Mouse (Mus musculus) urinary bladder, adult 18-20 months (tissue): Measurements from ENCODE around the gene Sec14l4.
A peak's percentile ranks its signal among the peaks of the same experiment; 100 is the strongest.

Experiments used
- DNase-seq, 2 experiments: peaks; one replicate each; pipeline ENCODE4 v3.0.0; 2022; ENCODE audit warnings: low spot score in 2 of 2, mixed read lengths in 2 of 2

Sec14l4 gene

DNA sequence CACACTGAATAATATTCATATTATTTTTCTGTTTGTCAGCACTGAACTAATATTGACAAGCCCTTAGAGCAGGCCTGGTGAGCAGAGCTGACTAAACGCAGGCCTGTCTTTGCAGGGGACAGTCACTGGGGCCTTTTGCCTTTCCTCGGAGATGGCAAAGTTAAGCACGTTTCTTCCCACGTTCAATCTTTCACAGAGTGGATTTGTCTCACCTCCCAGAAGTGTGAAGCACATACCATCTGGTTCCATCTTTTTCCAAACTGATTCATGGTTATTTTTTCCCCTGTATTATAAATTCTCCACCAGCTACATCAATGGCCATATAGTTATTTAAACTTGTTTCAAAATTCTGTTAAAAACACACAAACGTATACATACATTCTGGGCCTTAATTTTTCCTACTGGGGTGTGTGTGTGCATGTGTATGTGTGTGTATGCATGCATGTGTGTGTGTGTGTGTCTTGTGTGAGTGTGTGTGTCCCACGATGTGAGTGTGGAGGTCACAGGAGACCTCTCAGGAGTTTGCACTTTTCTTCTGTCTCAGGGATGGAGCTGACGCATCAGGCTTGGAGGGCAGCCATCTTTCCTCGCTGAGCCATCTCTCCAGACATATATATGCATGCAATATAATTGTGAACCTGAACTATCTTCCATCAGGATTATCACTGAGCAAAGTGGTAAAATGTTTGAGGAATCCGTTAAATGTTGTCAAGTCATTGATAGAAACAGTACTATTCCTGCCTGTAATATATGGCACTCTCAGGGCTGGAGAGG is 3.5 kb upstream of the Sec14l4 start:
- no peak for DNase-seq

- DNase-seq, result no peak
These were observed 1.9 kb upstream of the Sec14l4 start for GRCm38 (mm10) chr11:4029343-4029742.

- no peak for DNase-seq
These were observed 699 bp downstream of the Sec14l4 start for GRCm38 (mm10) chr11:4031961-4032360.

- no peak for DNase-seq
These were observed 2.2 kb downstream of the Sec14l4 start for GRCm38 (mm10) chr11:4033471-4033870.

DNA sequence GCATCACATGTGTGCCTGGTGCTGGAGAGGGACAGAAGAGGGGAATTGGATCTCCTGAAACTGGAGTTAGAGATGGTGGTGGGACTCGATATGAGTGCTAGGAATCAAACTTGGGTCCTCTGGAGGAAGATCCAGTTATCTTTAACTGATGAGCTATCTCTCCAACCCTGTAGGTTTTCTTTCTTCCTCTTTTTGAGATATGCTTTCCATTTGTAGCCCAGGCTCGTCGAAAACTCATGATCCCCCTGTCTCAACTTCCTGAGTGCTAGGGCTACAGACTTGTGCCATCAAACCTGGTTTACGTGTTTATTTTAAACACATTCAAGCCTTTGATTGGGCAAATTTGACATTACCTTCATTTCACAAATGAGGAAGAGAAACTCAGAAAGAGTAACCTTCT is 2.9 kb downstream of the Sec14l4 start:
- no peak for DNase-seq

DNA sequence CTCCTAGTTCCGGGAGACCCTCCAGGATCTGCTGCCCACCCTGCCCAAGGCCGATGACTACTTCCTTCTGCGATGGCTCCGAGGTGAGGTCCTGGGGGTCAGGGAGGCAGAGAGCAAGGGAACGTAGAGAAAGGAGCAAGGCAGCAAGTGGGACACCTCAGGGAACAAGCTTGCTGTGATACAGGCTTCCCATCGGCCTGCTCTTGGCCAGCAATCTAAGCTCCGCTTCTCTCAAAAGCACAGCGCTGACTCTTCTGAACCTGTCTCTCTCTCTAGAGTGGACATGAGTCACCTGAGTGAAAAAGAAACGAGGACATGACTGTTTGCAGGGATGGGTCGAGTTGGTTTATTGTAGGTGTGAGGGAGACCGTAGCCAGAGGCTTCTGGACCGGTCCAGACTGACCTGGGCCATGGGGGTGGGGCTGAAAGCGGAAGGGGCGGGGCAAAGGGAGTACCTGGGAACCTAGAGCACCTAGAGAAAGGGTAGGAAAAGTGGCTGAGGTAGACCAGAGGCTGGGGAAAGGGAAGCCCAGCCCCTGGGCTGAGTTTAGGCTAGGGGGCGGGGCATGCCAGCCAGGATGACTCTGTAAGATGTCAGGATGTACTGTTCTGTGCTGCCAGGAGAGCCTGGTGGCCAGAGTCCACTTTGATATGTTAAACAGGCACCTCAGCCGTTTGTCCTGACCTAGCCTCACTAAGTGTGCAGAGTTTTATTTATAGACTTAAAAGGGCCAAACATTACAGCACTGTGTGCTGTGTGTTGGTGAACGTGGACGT is 4.0 kb downstream of the Sec14l4 start:
- DNase-seq, result peak in 1 of 2 experiments; percentile 5

DNA sequence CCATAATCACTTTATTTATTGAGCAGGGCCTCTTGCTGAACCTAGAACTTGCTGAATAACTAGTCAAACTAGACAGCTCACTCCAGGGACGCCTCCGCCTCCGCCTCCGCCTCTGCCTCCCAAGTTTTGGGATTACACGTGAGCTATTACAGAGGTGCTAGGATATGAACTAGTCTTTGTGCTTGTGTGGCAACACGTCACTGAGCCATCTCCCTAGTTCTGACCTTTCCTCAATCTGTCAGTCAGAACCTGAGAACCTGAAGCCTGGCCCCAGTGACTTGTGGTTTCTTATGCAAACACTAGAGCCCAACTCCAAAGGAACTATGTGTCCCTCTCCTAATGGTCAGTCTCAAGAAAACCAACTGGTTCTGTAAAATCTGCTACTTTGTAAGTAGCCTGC is 4.7 kb downstream of the Sec14l4 start:
- DNase-seq, result no peak

DNA sequence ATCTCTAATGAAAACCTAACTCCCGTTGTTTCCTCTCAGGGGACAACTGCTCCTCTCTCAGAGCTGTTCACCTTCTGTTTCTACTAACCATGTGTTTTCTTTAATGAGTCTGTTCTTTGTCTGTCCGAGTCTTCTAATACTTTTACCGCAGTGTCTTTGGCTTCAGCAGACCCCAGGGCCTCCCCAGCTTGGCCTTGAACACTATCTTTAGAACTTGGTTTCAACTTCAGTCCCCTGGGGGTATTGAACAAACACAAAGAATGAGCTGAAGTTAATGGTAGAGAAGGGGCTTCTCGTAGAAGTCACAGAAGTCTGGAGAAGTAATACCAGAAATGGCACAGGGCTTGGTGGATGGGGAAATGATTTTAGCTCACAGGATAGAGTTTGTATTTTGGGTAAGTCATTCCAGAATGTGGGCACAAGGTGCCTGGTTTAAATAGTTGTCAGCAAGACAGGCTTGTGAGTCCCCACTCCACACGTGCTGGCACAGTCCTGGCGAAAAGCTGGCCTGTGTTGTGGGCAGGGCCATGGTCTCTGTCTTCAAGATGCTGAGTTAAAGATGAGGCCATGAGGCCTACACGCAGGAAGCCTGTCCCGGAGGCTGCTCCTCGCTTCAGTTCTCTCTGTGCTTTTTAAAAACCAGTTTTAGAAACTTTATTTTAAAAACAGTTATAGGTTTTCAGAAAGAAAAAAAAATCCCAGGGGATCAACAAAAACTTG is 5.3 kb downstream of the Sec14l4 start:
- DNase-seq, result no peak

- DNase-seq, result no peak
These were observed 8.7 kb downstream of the Sec14l4 start for GRCm38 (mm10) chr11:4039951-4040350.

GRCm38 (mm10) chr11:4041123-4041625 is 9.9 kb downstream of the Sec14l4 start:
- no peak for DNase-seq

DNA sequence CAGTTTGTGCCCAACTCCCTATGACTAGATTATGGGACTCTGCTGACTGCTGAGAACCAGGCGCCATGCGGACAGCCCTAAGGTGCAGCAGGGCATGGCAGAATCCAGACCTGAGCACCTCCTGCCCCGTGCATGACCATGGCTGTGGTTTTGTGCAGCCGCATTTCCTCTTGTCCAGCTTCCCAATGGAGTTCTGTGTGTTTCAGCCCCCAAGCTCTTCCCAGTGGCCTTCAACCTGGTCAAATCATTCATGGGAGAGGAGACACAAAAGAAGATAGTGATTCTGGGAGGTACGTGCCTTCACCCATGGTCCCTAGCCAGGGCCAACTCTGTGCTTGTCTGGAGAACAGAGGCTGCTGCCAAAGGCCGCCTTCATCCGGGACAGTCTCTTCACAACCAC is 11.8 kb downstream of the Sec14l4 start:
- no peak for DNase-seq

- DNase-seq, result no peak
These were observed 15.3 kb downstream of the Sec14l4 start for GRCm38 (mm10) chr11:4046526-4046925.

DNA sequence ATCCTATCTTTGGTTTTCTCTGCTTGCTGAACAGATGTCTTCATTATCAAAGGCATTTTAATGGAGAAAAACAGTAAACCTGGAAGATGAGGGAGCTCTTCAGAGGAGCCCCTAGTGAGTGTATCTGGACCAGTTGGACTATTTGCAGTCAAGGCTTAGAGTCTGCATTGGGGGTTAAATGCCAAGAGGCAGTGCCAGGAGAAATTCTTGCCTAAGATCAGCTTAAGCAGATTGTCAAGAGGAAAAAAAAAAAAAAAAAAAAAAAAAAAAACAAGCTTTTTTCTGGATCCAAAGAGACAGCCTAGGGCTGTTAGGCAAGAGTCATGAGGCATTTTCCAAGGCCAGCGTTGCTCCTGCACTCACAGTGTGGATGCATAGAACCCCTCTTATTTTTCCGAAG is 16.5 kb downstream of the Sec14l4 start:
- DNase-seq, result no peak

DNA sequence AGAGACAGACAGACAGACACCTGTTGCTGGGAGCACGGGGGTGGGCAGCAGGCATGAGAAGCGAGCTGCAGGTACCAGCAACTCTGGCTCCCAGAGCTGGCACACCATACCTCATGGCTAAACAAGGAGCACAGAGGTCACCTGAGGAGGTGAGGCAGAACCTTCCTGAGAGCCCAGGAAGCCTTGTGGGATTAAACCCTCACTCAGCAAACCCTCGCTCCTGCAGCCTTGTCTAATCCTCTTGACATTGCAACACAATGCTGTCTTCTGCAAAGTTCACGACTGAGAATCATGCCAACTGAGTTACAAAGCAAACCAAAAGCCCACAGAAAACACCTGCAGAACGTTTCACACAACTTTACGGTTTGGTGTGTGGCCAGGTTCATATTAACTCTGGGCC is 17.2 kb downstream of the Sec14l4 start:
- DNase-seq, result no peak

DNA sequence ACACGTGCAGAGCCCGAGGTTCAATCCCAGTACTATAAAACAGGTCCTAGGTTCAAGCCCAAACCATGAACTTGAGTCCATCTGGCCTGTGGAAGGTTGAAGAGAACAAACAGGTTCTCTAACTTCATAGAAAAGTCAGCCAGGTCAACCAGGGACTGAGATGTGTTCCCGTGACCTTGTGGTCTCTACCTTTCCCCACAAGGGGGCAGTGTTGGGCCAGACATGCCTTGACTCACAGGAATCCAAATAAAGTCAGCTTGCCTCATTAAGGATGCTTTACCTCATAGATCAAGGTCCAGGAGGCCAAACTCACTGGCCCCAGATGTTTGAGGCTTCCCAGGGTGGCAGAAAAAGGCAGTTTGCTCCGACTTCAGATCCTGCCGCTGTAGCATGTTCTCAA is 22.3 kb downstream of the Sec14l4 start:
- peak; percentile 20 to 22 for DNase-seq

DNA sequence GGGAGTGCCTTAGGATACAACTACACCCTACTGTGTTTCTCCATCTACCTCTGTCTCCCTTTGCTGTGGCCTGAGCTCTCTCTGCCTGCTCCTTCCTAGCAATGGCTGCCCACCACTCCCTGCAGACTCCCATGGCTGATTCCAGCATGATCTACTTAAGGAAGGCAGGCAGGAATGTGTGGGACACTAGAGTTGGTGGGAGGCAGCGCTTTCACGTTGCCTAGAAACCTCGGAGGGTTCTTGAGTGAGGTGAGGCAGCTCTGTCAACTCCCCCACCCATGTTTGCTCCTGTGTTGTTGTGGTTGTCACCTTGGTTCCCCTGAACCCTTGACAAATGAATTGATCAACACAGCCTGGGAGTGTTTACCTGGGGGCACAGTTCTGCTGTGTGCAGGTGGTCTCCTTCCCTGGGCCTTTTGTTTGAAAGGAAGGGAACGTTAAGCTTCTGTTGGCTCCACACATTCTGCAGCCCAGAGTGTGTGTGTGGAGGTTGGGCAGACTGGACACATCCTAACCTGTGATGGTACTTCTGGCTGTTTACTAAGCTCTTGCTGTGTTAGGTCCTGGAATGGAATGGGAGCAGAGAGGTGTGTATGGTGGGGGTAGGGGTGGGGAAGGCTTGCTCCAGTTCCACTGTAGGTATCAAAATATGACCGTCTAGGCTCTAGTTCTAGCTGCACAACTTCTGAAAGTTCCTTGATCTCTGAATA is 29.8 kb downstream of the Sec14l4 start:
- no peak for DNase-seq

DNA sequence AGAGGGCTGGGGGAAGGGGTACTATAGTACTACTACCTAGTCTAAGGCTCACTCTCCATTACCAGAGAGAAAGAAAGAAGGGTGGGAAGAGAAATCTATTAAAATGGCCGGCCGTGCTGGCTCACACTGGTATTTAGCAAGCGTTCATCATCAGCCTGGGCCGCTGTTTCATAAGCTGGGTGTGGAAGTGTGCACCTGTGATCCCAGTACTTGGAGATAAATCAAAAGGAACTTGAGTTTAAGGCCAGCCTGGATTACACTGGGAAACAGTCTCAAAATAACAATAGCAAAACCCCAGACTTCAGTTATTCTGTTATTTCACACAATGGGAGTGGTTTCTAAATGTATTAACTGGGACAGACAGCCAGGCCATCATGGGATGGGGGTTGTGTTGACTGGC is 31.3 kb downstream of the Sec14l4 start:
- DNase-seq, result no peak

DNA sequence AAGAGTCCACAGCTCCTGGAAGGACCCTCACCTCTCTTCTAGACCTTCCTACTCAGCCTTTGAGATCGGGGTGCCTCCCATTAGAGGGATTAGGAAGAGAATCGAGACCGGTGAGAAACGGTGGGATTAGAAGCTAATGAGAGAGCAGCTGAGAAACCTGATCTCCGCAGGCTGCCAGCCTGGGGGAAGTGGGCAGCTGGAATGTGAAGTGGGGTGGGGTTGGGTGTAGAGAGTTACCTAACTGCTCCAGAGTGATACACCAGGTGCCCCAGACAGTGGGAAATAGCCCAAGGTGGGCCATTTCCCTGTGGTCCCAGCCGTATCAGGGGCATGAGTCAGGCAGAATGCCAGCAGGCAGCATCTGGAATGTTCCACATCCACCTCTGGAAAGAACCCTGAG is 31.7 kb downstream of the Sec14l4 start:
- no peak for DNase-seq

DNA sequence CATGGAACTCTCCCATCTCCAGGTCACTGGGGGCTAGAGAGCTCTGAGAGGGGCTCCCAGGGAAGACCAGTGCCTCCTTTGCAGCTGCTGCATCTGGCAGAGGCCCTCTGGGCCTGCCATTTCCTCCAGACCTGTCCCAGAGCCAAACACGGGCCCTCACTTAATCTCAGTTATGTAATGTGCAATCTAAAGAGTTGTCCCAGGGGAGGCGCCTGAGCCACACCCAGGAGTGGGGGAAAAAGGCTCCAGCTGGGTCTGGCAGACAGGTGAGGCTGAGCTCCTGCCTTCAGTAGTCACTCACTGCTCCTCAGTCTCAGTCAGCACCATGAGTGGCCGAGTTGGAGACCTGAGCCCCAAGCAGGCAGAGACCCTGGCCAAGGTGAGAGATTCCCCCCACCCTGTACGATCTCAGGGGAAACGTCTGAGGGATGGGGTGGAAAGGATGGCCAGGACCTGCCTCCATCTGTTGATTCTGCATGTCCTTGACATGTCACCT is 33.4 kb downstream of the Sec14l4 start, which contains the start of gene Sec14l3:
TSS of gene Sec14l3 (plus strand) at position 215 of the 496 bp plus-strand sequence.
- DNase-seq, result no peak

DNA sequence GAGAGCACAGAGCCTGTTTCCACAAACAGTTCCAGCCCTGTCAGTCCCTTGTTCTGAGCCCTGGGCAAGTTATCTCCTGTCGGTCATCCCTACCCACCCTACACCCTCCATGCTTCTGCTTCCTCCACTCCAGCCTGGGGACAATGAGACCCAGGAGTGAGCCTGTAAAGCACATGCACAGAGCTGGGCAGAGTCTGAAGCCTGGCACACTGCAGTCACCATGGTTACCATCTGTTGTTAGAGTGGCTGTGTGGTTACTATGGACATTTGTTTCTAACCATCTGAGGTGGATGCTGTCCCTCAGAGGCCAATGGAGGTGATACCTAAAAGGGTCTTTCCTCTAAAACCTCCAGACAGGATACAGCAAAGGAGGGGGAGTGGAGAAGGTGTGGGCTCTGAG is 38.4 kb downstream of the Sec14l4 start:
- DNase-seq, result no peak

- DNase-seq, result peak in 1 of 2 experiments; percentile 28
These were observed 45.4 kb downstream of the Sec14l4 start for GRCm38 (mm10) chr11:4076633-4077032.
